Mouse (Mus musculus) myocyte (in vitro differentiated cells): ENCODE measurements around the gene Traf3.

Experiments
- E2F4 ChIP-seq: IDR thresholded peaks from one replicate; pipeline ENCODE4 v1.6.1; 2011; ENCODE audit warnings: mild to moderate bottlenecking, control low read depth, moderate library complexity; ENCODE audit not compliant: insufficient read depth
- MAX ChIP-seq: IDR thresholded peaks from one replicate; pipeline ENCODE4 v1.6.1; 2011; ENCODE audit warnings: low read depth, mild to moderate bottlenecking, control low read depth
- MYOD1 ChIP-seq, 3 experiments: IDR thresholded peaks; one replicate each; pipeline ENCODE4 v1.6.1; 2011; ENCODE audit warnings: control low read depth in 2 of 3, low read depth in 2 of 3, mild to moderate bottlenecking in 2 of 3, moderate library complexity in 1 of 3; ENCODE audit not compliant: insufficient read length in 2 of 3, control insufficient read depth in 1 of 3
- MYOG ChIP-seq, 3 experiments: IDR thresholded peaks; one replicate each; pipeline ENCODE4 v1.6.1; 2011; ENCODE audit warnings: control low read depth in 2 of 3, low read depth in 2 of 3, mild to moderate bottlenecking in 2 of 3; ENCODE audit not compliant: insufficient read length in 2 of 3, control insufficient read depth in 1 of 3, insufficient read depth in 1 of 3
- POLR2A ChIP-seq: IDR thresholded peaks from one replicate; pipeline ENCODE4 v1.6.1; 2011; ENCODE audit warnings: low read depth, mild to moderate bottlenecking, control low read depth, moderate library complexity; ENCODE audit not compliant: insufficient read length
- POLR2AphosphoS2 ChIP-seq: IDR thresholded peaks from one replicate; pipeline ENCODE4 v1.6.1; 2011; ENCODE audit warnings: low read depth, control low read depth; ENCODE audit not compliant: insufficient read length
- REST ChIP-seq: IDR thresholded peaks from one replicate; pipeline ENCODE4 v1.6.1; 2011; ENCODE audit warnings: mild to moderate bottlenecking, control low read depth, moderate library complexity; ENCODE audit not compliant: insufficient read depth, insufficient read length
- TCF12 ChIP-seq: IDR thresholded peaks from one replicate; pipeline ENCODE4 v1.6.1; 2011; ENCODE audit warnings: mild to moderate bottlenecking, control low read depth; ENCODE audit not compliant: poor library complexity, insufficient read depth, severe bottlenecking
- USF1 ChIP-seq: IDR thresholded peaks from one replicate; pipeline ENCODE4 v1.6.1; 2011; ENCODE audit warnings: low read depth, mild to moderate bottlenecking, control low read depth, moderate library complexity

- TF ChIP-seq POLR2A = no peak
- no peak for TF ChIP-seq MAX
- no peak for TF ChIP-seq USF1
- no peak for TF ChIP-seq POLR2AphosphoS2
- no peak for TF ChIP-seq MYOD1 (IDR thresholded peaks at IDR 0.05; ENCODE audit: control insufficient read depth in 1 of 3, insufficient read length in 2 of 3, low read depth in 2 of 3)
- no peak for TF ChIP-seq TCF12
- TF ChIP-seq E2F4 = no peak
- TF ChIP-seq REST = no peak
- TF ChIP-seq MYOG (IDR thresholded peaks at IDR 0.05; ENCODE audit: control insufficient read depth in 1 of 3, insufficient read depth in 1 of 3, insufficient read length in 2 of 3, low read depth in 2 of 3) = no peak
Observed at GRCm38 (mm10) chr12:111181848-111182247, 15.7 kb downstream of the Traf3 start.
